Mouse (Mus musculus) CH12.LX (cell line): ENCODE data around the gene Ssb.

Source experiments
- CHD2 ChIP-seq: IDR thresholded peaks from 2 replicates; pipeline ENCODE4 v1.6.1; 2011; ENCODE audit warnings: low read length, improper control_type of control experiment
- CTCF ChIP-seq, 2 experiments: IDR thresholded peaks in 1 of 2; conservative IDR thresholded peaks in 1 of 2; 2 replicates each; pipeline ENCODE4 v1.5.1; 2011 to 2012; ENCODE audit warnings: low read depth in 2 of 2, low read length in 2 of 2, improper control_type of control experiment in 1 of 2, inconsistent platforms in 1 of 2, mild to moderate bottlenecking in 1 of 2, moderate library complexity in 1 of 2
- GABPA ChIP-seq: IDR thresholded peaks from 2 replicates; pipeline ENCODE4 v1.6.1; 2012; ENCODE audit warnings: low read depth, low read length, improper control_type of control experiment, inconsistent platforms; ENCODE audit not compliant: insufficient replicate concordance
- MAX ChIP-seq: IDR thresholded peaks from 2 replicates; pipeline ENCODE4 v1.6.1; 2011; ENCODE audit warnings: low read length, improper control_type of control experiment
- POLR2A ChIP-seq: IDR thresholded peaks from 2 replicates; pipeline ENCODE4 v1.6.1; 2011; ENCODE audit warnings: low read depth, mild to moderate bottlenecking, improper control_type of control experiment, low read length
- TCF12 ChIP-seq: IDR thresholded peaks from 2 replicates; pipeline ENCODE4 v1.6.1; 2014; ENCODE audit warnings: low read depth, mild to moderate bottlenecking, inconsistent platforms, low read length, improper control_type of control experiment

GRCm38 (mm10) chr2:69840261-69840660 is 21.1 kb upstream of the Ssb start:
- no peak for TF ChIP-seq CTCF (conservative IDR thresholded peaks at IDR 0.05 in 1 of 2, IDR thresholded peaks at IDR 0.05 in 1 of 2; ENCODE audit: low read depth in 2 of 2, low read length in 2 of 2)
- TF ChIP-seq TCF12: no peak
- no peak for TF ChIP-seq POLR2A
- no peak for TF ChIP-seq MAX
- TF ChIP-seq GABPA: no peak
- TF ChIP-seq CHD2: no peak
